Mouse (Mus musculus): ENCODE measurements around the gene Slc52a3.
A peak's percentile ranks its signal among the peaks of the same experiment; 100 is the strongest.
"Not testable (repeated sequence)": the region's sequence is repeated elsewhere in the genome, so short reads cannot be mapped to it uniquely, and the experiment has no call there.

Slc52a3 gene

DNA sequence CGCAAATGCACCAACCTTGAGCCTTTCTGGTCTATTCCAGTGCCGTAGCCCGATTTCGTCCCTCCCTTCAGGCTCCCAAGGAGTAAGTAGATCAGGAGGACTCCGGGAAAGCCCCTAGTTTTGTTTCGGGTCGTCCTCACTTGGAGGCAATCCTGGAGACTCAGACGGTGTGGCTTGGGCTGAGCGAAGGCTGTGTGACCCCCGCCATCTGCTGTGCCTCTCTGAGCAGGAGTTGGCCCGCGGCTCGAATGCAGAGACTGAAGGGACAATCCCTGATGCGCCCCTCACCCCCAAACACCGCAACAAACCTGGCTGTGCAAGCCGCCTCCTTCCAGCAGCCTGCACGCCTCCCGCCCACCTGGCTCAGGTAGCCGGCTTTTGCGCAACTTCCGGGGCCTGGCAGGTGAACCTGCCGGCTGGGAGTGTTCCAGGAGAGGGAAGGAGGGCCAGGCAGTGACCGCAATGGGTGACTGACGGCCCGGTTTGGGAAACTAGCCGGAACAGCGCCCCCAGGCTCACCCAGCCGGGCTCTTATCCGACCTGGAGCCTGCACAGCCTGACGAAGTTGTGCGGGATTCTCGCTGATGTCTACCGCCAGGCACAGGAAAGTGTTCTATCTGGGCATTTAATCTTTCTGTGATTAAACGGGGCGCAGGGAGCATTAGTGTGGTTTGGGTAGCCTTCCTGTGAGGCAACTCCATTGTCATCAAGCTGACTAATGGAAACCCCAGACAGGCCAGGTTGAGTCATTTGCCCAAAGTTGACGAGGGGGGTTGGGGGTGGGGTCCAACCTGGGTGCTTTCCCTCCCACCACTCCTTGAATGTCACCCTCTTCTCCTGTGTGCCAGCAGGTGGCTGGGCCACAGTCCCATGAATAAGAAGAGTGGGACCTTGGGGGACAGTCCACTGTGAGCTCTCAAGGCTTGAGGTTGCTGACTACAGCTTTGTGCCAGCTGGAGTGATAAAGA, 22.4 kb upstream of the Slc52a3 start:
- DNase-seq (ENCODE audit: low read depth), result no peak

DNA sequence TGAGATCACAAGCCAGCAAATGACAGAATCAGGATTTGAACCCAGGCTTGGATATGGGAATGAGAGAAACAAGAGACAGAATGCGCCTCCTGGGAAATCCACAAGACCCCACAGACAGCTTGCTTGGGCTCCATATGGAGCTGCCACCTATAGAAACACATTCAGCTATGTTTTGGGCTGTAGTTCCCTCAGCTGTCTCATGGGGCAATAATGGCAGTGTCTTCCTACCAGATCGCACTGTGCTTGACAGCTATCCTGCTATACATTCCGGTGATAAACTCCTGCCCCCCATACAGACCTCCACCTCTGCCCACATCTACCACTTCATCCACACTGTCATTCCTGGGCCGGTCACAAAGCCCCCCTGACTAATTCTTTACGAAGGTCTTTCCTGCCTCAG, 21.0 kb upstream of the Slc52a3 start:
- DNase-seq (ENCODE audit: low read depth), result no peak

DNA sequence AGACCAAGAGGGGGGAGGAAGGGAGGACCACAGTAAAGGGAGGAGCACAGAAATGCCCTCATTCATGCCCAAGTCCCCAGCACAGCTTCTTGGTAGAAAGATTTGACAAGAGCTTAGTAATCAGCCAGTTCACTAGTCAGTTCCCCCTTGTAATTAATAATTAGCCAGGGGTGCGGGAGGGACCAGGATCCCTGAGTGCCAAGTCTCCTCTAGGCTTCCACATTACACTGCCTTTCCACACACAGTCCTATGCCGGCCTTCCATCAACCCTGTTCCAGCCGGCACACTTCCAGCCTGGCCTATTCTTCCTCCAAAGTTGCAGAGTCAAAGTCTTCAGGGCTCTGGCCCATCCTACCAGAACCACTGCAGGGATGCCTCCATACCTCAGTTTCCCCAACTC, 20.2 kb upstream of the Slc52a3 start:
- DNase-seq (ENCODE audit: low read depth), result no peak

DNA sequence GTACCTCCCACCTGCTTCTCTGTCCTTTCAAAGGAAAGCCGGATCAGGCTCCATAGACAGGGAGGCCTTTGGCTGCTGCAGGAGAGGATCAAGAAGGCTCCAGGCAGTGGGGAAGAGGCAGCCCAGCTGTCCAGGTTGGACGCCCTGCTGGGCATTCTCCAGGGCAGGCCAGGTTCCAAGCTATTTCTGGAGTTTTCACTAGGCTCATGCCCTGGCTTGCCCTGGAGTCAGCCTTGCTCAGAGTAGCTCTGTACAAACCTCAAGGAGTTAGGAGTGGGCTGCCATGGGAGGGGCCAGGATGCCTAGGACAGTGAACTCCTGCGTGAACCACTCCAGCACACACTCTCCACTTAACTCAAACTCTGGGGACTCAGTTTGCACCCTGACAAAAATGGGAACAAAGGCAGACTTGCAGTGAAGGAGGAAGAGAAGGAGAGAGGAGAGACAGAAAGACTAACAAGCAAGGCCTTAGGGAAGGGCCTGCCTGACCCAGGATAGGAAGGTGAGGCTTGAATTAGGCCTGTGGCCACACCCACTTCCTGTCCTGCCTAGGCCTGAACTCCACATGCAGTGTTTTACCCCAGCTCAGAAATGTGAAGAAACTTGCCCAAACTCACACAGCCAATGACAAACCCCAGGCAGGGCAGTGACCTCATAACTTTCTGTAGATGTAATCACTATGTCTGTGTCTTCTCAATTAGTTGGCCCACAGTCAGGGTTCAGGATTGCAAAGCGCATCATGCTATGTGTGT, 18.4 kb upstream of the Slc52a3 start:
- DNase-seq (ENCODE audit: low read depth), result no peak

DNA sequence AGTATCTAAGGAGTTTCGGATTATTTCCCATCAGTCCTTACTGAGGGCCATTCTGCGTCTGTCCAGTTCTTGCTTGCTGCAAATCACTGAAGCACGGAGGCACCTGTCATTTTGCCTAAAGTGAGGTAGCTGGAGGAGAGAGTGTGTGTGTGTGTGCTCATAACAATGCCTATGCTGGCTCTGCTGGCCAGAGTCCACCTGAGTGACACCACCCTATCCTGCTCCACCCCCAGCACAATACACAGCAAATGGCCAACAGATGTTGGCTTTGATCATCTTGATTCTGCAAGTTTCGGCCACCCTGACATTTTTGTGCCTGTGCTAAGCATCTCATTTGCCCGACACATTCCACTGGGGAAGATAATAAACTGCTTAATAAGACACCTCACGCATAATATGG, 17.8 kb upstream of the Slc52a3 start:
- DNase-seq (ENCODE audit: low read depth), result no peak

DNA sequence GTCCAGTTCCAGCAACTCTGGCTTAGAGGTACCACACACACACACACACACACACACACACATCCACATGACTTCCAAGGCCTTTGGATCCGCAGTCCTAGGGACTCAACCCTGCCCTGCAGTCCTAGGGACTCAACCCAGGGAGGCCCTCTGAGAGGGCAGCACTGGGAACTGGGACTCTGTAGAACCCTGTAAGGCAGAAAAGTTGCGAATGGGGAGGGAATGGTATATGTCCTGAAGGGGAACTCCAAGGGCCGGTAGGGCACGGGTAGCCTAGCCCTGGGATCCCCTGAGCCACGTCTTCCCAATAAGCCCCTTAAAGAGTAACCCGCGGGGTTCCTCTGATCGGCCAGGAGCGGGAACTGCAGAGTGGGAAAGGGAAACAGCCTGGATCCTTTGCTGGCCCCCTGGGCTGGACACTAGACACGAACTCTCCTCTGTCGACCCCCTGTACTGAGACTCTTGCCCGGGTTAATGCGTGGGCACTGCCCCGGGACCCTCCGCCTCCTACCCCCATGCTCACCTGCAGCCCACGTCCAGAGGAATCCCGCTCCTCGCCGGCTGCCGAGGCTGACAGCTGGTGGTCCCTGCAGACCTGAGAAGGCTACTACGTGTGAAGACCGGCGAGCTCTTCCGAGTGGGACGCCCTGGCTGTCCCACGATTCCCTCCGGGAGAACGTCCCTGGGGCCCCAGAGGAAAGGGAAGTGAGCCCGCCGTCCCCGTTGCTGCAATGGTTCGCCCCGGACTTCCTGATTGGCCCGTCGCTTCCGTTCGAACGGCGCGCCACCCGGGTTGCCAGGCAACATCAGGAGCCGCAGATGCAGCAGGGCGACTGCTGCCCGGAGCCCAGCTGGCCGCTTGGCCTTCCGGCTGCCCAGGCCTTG, 16.6 kb upstream of the Slc52a3 start, which contains the start of gene Fam110a:
Gene Fam110a, minus strand, starts transcription at position 750 of the 885 bp plus-strand sequence.
- no peak for DNase-seq (ENCODE audit: low read depth)

DNA sequence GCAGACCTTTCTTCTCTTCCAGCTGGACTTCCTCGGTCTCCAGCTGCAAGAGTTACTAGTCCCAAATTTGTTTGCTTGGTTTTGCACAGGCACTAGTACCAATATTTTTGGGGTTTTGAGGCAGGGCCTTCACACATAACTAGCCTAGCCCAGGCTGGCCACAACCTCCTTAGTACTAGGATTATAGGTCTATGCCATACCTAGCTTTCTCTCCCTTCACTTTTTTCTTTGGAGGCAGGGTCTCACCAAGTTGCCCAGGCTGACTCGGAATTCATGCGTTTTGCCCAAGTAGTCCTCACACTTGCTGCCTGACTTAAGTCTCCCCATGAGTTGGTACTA, 16.0 kb upstream of the Slc52a3 start:
- no peak for DNase-seq (ENCODE audit: low read depth)

DNA sequence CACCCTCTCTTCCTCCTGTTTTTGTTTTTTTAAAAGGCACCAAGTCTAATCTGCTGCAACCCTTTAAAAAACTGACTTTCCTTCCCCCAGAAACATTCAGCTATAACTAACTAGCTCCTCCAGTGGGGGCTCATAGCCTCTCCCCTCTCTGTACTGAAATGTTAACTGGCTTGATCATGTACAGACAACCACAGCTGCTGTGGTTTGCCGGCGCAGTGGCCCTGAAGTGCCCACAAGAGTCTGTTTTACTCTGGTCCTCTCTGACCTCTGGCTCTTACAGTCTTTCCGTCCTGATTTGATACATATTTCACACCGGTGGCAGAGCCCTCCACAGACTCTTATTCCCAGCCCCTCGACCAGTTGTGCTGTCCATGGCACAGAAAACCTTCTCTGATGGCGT, 15.0 kb upstream of the Slc52a3 start:
- no peak for DNase-seq (ENCODE audit: low read depth)

DNA sequence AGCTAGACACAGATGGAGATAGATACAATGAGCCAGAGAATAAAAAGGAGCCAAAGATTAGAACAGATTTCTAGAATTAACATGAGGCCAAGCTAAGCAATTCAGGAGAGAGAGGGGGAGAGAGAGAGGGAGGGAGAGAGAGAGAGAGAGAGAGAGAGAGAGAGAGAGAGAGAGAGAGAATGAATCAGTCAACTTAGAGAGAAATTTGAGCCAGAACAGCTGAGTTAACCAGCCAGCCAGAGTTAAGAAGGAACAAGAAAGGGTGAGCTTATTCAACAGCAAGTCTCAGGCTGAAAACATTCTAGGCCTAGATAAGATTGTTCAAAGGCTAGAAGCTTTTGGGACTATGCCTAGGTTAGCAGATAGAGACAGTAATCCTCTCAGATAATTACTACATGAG, 13.8 kb upstream of the Slc52a3 start:
- no peak for DNase-seq (ENCODE audit: low read depth)

DNA sequence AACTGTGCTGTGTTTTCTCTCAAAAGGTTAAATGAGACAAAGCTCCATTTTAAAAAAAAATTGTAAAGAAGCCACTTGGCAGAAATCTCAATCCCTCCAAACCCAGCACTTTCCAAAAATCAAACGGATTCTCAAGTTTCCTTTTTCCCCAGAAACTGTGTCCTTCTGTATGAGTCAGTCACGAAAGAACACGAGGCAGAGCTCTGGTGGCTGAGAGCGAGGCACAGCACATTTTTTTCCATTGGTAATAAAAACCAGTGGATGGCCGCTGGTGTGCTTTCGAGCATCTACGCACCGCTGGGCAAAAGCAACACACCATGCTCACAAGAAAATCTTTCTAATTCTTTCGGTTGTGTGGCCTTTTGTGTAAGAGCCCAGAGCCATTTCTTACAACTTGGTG, 12.3 kb upstream of the Slc52a3 start:
- DNase-seq (ENCODE audit: low read depth), result no peak

DNA sequence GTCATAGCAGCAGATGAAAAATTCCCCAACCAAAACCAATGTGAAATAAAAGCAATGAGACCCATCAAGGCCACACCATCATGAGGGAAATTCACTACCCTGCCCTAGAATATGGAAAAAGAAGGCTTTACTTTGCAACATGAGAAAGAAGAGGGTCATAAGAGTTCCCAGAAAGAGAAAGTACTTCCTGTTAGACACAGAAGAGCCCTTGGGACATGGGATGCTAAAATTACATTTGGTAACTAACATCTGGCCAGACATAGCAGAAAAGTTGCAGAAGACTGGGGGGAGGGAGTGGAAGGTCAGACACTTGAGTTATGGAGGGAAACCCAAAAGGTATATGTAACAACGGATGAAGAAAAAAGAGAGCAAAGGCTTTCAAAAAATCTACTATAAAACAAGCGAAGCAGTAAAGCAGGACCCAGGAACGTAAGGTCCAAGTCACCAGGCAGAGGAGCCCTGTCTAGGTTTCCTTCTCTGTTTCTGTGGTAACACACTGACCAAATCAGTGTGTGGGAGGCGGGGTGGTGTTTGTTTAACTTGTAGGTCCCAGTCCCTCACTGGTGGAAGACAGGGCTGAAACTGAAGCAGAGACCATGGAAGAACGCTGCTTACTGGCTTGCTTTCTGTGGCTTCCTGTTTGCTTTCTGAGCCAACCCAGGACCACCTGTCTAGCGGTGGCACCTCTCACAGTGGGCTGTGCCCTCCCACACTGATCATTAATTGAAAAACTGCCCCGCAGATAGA, 10.7 kb upstream of the Slc52a3 start:
- DNase-seq (ENCODE audit: low read depth), result no peak

DNA sequence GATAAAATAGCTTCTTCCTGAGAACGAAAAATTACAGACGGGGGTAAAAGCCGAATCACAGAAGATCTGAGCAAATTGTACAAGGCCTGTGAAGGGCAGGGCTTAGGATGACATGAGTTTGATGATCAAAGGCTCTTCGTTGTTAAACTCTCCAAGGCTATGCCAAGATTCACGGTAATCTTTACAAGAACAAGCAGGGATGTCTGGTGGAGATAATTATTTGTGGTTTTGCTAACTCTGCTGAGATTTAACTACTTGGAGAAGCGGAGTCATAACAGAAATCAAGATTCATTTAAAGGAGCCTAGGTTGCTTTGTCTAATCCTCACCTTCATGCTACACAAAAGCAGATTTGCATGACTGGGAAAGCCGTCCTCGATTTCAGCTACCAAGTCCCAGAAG, 9.4 kb upstream of the Slc52a3 start:
- DNase-seq (ENCODE audit: low read depth), result no peak

DNA sequence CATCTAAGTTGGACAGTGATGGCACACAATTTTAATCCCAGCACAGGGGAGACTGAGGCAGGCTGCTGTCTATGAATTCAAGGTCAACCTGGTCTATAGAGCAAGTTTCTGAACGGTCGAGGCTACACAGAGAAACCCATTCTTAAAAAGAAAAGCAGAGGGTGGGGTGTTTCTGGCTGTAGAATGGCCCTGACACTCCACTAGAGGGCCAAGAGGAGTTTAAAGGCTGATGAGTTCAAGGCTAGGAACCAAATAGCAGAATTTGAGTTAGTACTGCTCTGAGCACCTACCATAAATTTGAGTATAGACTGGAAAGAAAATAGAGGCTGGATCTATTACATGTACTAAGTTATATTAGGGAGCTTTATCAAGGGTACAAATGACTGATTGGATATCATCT, 7.3 kb upstream of the Slc52a3 start:
- DNase-seq (ENCODE audit: low read depth), result no peak

DNA sequence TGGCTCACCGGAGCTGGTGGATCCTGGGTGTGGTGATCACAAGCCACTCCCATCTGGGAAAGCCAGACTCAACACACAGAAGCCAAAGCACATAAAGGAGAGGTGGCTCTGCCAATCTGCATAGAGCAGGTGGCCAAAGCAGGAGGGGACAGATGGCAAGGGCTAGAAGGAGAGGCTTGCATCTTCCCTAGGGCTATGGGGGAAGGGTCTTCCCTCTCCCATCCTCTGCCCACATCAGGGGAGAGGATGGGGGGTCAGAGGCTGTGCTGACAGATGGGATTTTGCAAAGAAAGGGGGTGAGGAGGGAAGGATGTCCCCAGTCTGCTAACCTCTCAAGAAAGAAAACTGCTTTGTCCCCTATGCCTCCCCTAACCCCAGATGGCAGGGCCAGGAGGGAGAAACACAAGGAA, 5.3 kb upstream of the Slc52a3 start:
- no peak for DNase-seq (ENCODE audit: low read depth)

DNA sequence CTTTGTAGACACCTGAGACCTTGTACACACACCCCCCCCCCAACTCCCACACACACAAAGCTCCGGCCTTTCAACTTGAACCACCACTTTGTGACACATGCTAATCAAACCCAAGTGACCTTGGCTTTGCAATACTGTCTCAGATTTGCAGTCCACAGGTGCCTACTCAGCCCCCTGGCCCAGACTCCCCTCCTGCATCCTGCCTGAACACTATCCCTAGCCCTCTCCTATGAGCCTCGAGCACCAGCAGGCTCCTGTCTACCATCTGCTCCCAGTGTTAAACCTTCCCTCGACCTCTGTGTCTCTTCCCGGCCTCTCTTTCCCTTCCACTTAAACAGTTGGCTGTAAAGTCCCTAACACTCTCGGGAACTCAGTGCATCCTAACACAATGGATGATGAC, 4.9 kb upstream of the Slc52a3 start:
- DNase-seq (ENCODE audit: low read depth), result no peak

DNA sequence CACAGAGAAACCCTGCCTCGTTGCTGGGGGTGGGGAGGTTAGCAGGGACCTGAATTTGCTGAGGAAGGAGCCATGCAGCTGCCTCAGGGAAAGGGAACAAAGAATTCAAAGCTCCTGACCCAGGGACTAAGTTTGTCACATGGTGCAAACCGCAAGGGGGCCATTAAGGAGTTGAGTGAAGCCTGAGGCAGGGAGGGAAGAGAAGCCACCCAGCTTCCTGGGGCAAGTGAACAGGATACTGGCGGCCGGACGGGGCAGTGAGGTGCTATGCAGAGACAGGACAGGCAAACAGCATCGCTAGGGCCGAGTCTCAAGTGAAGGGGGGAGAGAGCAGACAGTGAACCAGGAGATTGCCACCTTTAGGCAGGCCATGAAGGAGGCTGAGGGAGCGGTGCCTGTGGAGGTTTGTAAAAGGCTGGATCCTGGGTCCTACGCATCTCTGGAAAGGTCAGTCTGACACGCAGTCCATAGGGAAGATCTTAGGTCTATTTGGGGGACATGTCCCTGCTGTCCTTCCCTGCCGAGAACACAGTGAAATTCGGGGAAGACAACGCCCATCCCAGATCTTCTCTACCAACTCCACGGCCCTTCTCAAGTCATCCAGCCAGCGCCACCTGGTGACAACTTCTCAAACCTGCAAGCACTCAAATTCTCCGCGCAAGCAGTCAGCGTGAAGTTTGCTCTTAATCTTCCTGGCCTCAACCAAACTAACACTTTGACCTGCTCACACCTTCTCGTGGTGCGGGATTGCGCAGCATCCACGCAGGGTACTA, 1.8 kb upstream of the Slc52a3 start:
- peak; percentile 80 for DNase-seq (ENCODE audit: low read depth)

DNA sequence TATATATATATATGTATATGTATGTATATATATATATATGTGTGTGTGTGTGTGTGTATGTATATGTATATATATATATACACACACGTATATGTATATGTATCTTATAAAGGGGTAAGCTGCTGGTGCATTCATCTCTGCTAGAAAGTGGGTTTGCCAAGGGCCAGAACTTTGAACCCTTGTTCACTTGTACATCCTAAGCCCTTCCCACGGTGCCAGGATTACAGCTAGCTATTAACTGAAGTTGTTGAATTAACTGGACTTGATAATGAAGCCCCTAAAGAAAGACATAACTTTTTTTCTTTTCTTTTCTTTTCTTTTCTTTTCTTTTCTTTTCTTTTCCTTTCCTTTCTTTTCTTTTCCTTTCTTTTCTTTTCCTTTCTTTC, 872 bp downstream of the Slc52a3 start:
- DNase-seq (ENCODE audit: low read depth), result not testable (repeated sequence)

DNA sequence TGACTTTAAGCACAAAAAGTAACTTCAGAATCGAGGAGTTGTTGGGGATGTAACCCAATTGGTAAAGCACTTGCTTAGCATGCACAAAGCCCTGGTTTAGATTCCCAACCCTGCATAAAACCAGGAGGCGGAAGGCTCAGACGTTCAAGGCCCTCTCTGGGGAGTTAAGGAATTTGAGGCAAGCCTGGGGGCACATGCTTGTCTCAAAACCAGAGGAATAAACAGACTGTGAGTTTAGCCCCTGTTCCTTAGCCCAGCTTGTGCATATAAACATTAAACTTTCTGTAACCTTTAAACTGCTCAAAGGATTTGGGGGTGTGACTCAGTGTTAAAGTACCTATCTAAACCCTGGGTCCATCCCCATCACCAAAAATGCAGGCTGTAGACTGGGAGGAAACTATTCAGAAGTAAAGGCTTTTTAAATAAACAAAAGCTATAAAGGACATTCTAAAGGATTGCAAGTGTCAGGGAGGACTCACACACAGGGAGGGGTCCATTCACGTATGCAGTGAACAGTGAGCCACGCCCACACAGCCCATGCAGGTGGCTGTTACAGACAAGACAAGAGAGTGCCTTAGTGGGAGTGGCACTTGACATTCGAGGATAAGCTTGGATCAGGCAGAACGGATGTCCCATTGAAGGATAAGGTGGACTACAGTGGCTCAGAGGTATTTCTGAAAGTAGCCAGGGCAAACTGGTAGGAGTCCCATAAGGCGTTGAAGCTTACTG, 1.6 kb downstream of the Slc52a3 start:
- peak; percentile 80 for DNase-seq (ENCODE audit: low read depth)

DNA sequence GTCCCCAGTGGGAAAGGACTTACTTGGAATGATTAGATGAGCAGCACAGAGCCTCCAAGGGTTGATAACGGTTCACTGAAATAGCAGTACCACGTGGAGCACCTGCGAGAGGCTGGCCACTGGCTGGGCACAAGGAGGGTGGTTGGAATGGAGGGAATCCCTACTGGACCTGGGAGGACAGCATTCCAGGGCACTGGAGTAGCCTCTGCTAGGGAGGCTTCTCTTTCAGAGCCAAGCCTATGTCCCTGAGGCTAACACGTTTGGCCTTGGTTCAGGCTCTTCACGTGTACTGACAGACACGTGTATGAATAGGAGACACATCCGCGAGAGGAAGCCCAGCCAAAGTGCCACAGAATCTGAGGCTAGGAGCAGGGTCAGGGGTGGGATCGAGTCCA, 2.2 kb downstream of the Slc52a3 start:
- DNase-seq (ENCODE audit: low read depth), result no peak

DNA sequence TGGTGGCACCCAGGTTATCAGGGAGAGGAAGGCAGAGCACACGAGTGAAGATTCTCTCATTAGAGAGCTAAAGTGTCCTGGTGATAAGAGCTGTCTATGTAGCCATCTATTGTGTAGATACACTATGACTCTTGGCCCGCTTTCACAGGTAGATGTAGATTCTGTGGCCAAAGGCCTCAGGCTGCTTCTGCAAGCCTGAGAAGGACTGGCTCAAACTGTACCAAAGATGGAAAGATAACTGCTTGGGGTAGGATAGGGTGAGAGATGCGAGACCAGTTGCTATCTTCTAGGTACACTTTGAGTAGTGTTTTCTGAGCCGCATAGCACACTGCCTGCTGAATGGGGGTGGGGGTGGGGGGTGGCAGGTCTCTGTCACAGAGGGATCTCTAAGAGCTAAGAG, 2.6 kb downstream of the Slc52a3 start:
- no peak for DNase-seq (ENCODE audit: low read depth)

Data from c-Kit-positive CD71-positive TER-119-negative erythroid progenitor cells, embryonic 14.5 days (primary cell).